Mouse (Mus musculus) midbrain, postnatal 0 days (tissue): ENCODE data around the gene Tiam1. TPM values are rescaled to one million over a fixed set of nuclear protein-coding genes. Genes with fewer than 3 reads are reported as not detected.

Source experiments
- ATAC-seq: fragments of 200-750 bp; cut with Nextera tagmentation; 2 replicates; pipeline ENCODE4 v1.8.0; 2017; ENCODE audit warnings: moderate number of reproducible peaks, mild to moderate bottlenecking, moderate TSS enrichment, moderate library complexity; ENCODE audit not compliant: low FRiP score
- DNase-seq: peaks from one replicate; pipeline ENCODE4 v3.0.0-alpha.2; 2015; ENCODE audit warnings: low spot score
- H3K27ac ChIP-seq: fragments of 300-500 bp; sonication (generic); 2 replicates; pipeline ENCODE4 v1.5.1; 2014; ENCODE audit warnings: low read depth, mild to moderate bottlenecking, low read length, mixed read lengths
- H3K27me3 ChIP-seq: fragments of 300-500 bp; sonication (generic); 2 replicates; pipeline ENCODE4 v1.6.1; 2014; ENCODE audit warnings: low read length, control low read depth, mixed read lengths; ENCODE audit not compliant: insufficient read depth
- H3K36me3 ChIP-seq: fragments of 300-500 bp; sonication (generic); 2 replicates; pipeline ENCODE4 v1.6.1; 2014; ENCODE audit warnings: low read length, control low read depth, mixed read lengths; ENCODE audit not compliant: insufficient read depth
- H3K4me1 ChIP-seq: fragments of 300-500 bp; sonication (generic); 2 replicates; pipeline ENCODE4 v1.6.1; 2014; ENCODE audit warnings: mild to moderate bottlenecking, control low read depth, antibody characterized with exemption, low read length, mixed read lengths; ENCODE audit not compliant: insufficient read depth
- H3K4me2 ChIP-seq: fragments of 300-500 bp; sonication (generic); 2 replicates; pipeline ENCODE4 v1.6.1; 2014; ENCODE audit warnings: low read depth, mild to moderate bottlenecking, low read length, mixed read lengths; ENCODE audit not compliant: poor library complexity, severe bottlenecking
- H3K4me3 ChIP-seq: fragments of 300-500 bp; sonication (generic); 2 replicates; pipeline ENCODE4 v1.5.1; 2014; ENCODE audit warnings: low read depth, mild to moderate bottlenecking, low read length, moderate library complexity
- H3K9ac ChIP-seq: fragments of 300-500 bp; sonication (generic); replicated peaks from 2 replicates; pipeline ENCODE4 v1.6.1; 2014; ENCODE audit warnings: mild to moderate bottlenecking, low read length, moderate library complexity, mixed read lengths; ENCODE audit not compliant: poor library complexity, severe bottlenecking
- H3K9me3 ChIP-seq: fragments of 300-500 bp; sonication (generic); 2 replicates; pipeline ENCODE4 v1.6.1; 2016; ENCODE audit warnings: low read length, control low read depth
- CTCF ChIP-seq: IDR thresholded peaks from 2 replicates; pipeline ENCODE4 v1.5.1; 2016; ENCODE audit warnings: antibody characterized with exemption, mild to moderate bottlenecking
- WGBS: fragments of 180-500 bp; shearing (Covaris S2); extraction: QIAGEN DNeasy Blood & Tissue Kit; methylation state at CpG from one replicate; pipeline ENCODE4 v1.1.7; 2014; 5-methylcytosine and 5-hydroxymethylcytosine counted together
- polyA plus RNA-seq: library from polyadenylated mRNA; unstranded; fragments of >200 nt; fragmentation: Nextera tagmentation; extraction: Ambion mirVana; gene quantifications from 2 replicates; pipeline ENCODE4 v1.2.1, GENCODE M21; 2015
- total RNA-seq: library from RNA; depleted of rRNA; stranded (reverse); fragments of >200 nt; gene quantifications from 2 replicates; pipeline ENCODE4 v1.2.3, GENCODE M21; 2014

The Tiam1 gene
- total and polyA plus RNA-seq, 2 experiments from 2014 or later: 17.6 to 26.9 TPM

GRCm38 (mm10) chr16:90137175-90137574 is 6.4 kb downstream of the Tiam1 start:
- no peak overlapping the region for H3K9ac ChIP-seq
- no peaks in the 10 kb centered on the region for H3K9me3 ChIP-seq
- TF ChIP-seq CTCF: no peak
- H3K36me3 ChIP-seq: no peaks in the 10 kb centered on the region
- H3K27me3 ChIP-seq: no peaks in the 10 kb centered on the region
- no peak overlapping the region for H3K27ac ChIP-seq
- no peak overlapping the region for H3K4me3 ChIP-seq
- ATAC-seq: no peak
- H3K4me2 ChIP-seq: no peak overlapping the region
- 97% methylated on average over 23 of the region's 23 CpGs for WGBS
- no peaks in the 10 kb centered on the region; the same call in 1 of the 2 replicates for H3K4me1 ChIP-seq
- DNase-seq: no peak

- Histone ChIP-seq H3K4me3 (no peak overlapping the region), H3K9ac (no peak overlapping the region), H3K27me3 (no peaks in the 10 kb centered on the region), H3K4me2 (no peak overlapping the region), H3K4me1 (no peaks in the 10 kb centered on the region), H3K9me3 (no peaks in the 10 kb centered on the region), H3K36me3 (no peaks in the 10 kb centered on the region), H3K27ac (no peak overlapping the region)
- peak; percentile 34 for TF ChIP-seq CTCF
- ATAC-seq (no peak), DNase-seq (no peak)
- 90% methylated on average over 3 of the region's 3 CpGs for WGBS
Observed at GRCm38 (mm10) chr16:90135580-90135979, 8.0 kb downstream of the Tiam1 start.

GRCm38 (mm10) chr16:90134351-90134750 is 9.2 kb downstream of the Tiam1 start:
- ATAC-seq: no peak
- Histone ChIP-seq H3K27ac (no peak overlapping the region), H3K4me1 (no peaks in the 10 kb centered on the region), H3K9me3 (no peaks in the 10 kb centered on the region), H3K4me2 (no peak overlapping the region), H3K27me3 (no peaks in the 10 kb centered on the region), H3K36me3 (no peaks in the 10 kb centered on the region), H3K4me3 (no peak overlapping the region), H3K9ac (no peak overlapping the region)
- no peak for DNase-seq
- TF ChIP-seq CTCF: no peak
- WGBS: 83% methylated on average over 7 of the region's 7 CpGs

- Histone ChIP-seq H3K4me2 (no peak overlapping the region), H3K4me1 (0 out of 2 replicates have a peak, but pooled peaks cover 2% of the 10 kb centered on the region), H3K9me3 (no peaks in the 10 kb centered on the region), H3K27me3 (no peaks in the 10 kb centered on the region), H3K27ac (no peak overlapping the region), H3K9ac (no peak overlapping the region), H3K4me3 (no peak overlapping the region), H3K36me3 (no peaks in the 10 kb centered on the region)
- TF ChIP-seq CTCF: no peak
- no peak for ATAC-seq
- 29% methylated on average over 7 of the region's 7 CpGs for WGBS
- DNase-seq: no peak
Observed at GRCm38 (mm10) chr16:90132816-90133215, 10.8 kb downstream of the Tiam1 start.

- no peak for DNase-seq
- Histone ChIP-seq H3K4me2 (no peak overlapping the region), H3K27ac (no peak overlapping the region), H3K36me3 (no peaks in the 10 kb centered on the region), H3K9me3 (no peaks in the 10 kb centered on the region), H3K9ac (no peak overlapping the region), H3K4me3 (no peak overlapping the region), H3K4me1 (0 out of 2 replicates have a peak, but pooled peaks cover 2% of the 10 kb centered on the region), H3K27me3 (no peaks in the 10 kb centered on the region)
- 14% methylated on average over 10 of the region's 10 CpGs for WGBS
- TF ChIP-seq CTCF: no peak
- no peak for ATAC-seq
Observed at GRCm38 (mm10) chr16:90132331-90132730, 11.2 kb downstream of the Tiam1 start.

GRCm38 (mm10) chr16:90128817-90129587 is 14.6 kb downstream of the Tiam1 start:
- Histone ChIP-seq H3K4me3 (no peak overlapping the region), H3K9me3 (no peaks in the 10 kb centered on the region), H3K4me2 (no peak overlapping the region), H3K9ac (no peak overlapping the region), H3K27ac (no peak overlapping the region), H3K4me1 (0 out of 2 replicates have a peak, but pooled peaks cover 2% of the 10 kb centered on the region), H3K27me3 (no peaks in the 10 kb centered on the region), H3K36me3 (no peaks in the 10 kb centered on the region)
- WGBS: 40% methylated on average over 19 of the region's 19 CpGs
- peak; percentile 6; the same call in 1 of the 2 replicates for TF ChIP-seq CTCF
- no peak for ATAC-seq
- no peak for DNase-seq
